Mouse (Mus musculus) CH12.LX (cell line): ENCODE measurements around the gene Hoxa11. TPM values are rescaled to one million over a fixed set of nuclear protein-coding genes. Genes with fewer than 3 reads are reported as not detected.

Experiments
- DNase-seq: peaks from one replicate; pipeline ENCODE4 v3.0.0-alpha.2; 2013; ENCODE audit errors: extremely low read depth
- H3K27ac ChIP-seq: 2 replicates; pipeline ENCODE4 v1.5.1; 2012; ENCODE audit warnings: low read depth, mild to moderate bottlenecking, control low read depth, moderate library complexity; ENCODE audit not compliant: insufficient read depth
- H3K27me3 ChIP-seq: replicated peaks from 2 replicates; pipeline ENCODE3; 2012; ENCODE audit warnings: inconsistent platforms
- H3K36me3 ChIP-seq, 2 experiments: replicated peaks in 1 of 2; 2 replicates each; pipeline versions ENCODE3 to v1.6.1; 2012; ENCODE audit warnings: inconsistent platforms in 1 of 2, low read length in 1 of 2, mild to moderate bottlenecking in 1 of 2, mixed read lengths in 1 of 2, moderate library complexity in 1 of 2; ENCODE audit not compliant: control insufficient read depth in 1 of 2, insufficient read depth in 1 of 2
- H3K4me1 ChIP-seq, 2 experiments: 2 replicates each; pipeline ENCODE4 v1.6.1; 2012; ENCODE audit warnings: inconsistent platforms in 1 of 2, moderate library complexity in 1 of 2; ENCODE audit not compliant: insufficient read depth in 2 of 2, control insufficient read depth in 1 of 2
- H3K4me2 ChIP-seq: 2 replicates; pipeline ENCODE4 v1.6.1; 2012; ENCODE audit warnings: low read depth, mild to moderate bottlenecking, control low read depth; ENCODE audit not compliant: poor library complexity, insufficient read depth, severe bottlenecking
- H3K4me3 ChIP-seq, 3 experiments: fragments of 150-350 bp in 1 of 3; sonication (generic) in 1 of 3; replicated peaks in 1 of 3; 2 replicates each; pipeline versions ENCODE3 to v1.5.1; 2011 to 2012; ENCODE audit warnings: low read depth in 2 of 3, low read length in 2 of 3, mild to moderate bottlenecking in 2 of 3, moderate library complexity in 2 of 3, control low read depth in 1 of 3, improper control_type of control experiment in 1 of 3, inconsistent platforms in 1 of 3, mixed read lengths in 1 of 3; ENCODE audit not compliant: poor library complexity in 1 of 3
- H3K79me2 ChIP-seq: replicated peaks from 2 replicates; pipeline ENCODE4 v1.6.1; 2012; ENCODE audit warnings: mild to moderate bottlenecking, moderate library complexity; ENCODE audit not compliant: control insufficient read depth, poor library complexity, insufficient read depth, severe bottlenecking; ENCODE audit errors: extremely low read depth
- H3K9ac ChIP-seq: 2 replicates; pipeline ENCODE4 v1.6.1; 2012; ENCODE audit warnings: low read depth, mild to moderate bottlenecking, control low read depth, moderate library complexity; ENCODE audit not compliant: insufficient read depth
- H3K9me3 ChIP-seq: replicated peaks from 2 replicates; pipeline ENCODE3; 2012; ENCODE audit warnings: low read length, inconsistent platforms, mixed read lengths
- BHLHE40 ChIP-seq: IDR thresholded peaks from 2 replicates; pipeline ENCODE4 v1.6.1; 2011; ENCODE audit warnings: mild to moderate bottlenecking, low read depth, low read length, improper control_type of control experiment
- CTCF ChIP-seq, 2 experiments: IDR thresholded peaks in 1 of 2; conservative IDR thresholded peaks in 1 of 2; 2 replicates each; pipeline ENCODE4 v1.5.1; 2011 to 2012; ENCODE audit warnings: low read depth in 2 of 2, low read length in 2 of 2, improper control_type of control experiment in 1 of 2, inconsistent platforms in 1 of 2, mild to moderate bottlenecking in 1 of 2, moderate library complexity in 1 of 2
- ELF1 ChIP-seq: IDR thresholded peaks from 2 replicates; pipeline ENCODE4 v1.6.1; 2014; ENCODE audit warnings: low read depth, mild to moderate bottlenecking, inconsistent platforms, low read length, improper control_type of control experiment
- EP300 ChIP-seq: IDR thresholded peaks from 2 replicates; pipeline ENCODE4 v1.6.1; 2011; ENCODE audit warnings: low read length, improper control_type of control experiment
- ETS1 ChIP-seq: conservative IDR thresholded peaks from 2 replicates; pipeline ENCODE4 v1.6.1; 2012; ENCODE audit warnings: low read depth, mild to moderate bottlenecking, inconsistent platforms, low read length, improper control_type of control experiment, moderate library complexity
- IRF4 ChIP-seq: IDR thresholded peaks from 2 replicates; pipeline ENCODE4 v1.6.1; 2014; ENCODE audit warnings: low read depth, mild to moderate bottlenecking, inconsistent platforms, low read length, improper control_type of control experiment
- JUN ChIP-seq: IDR thresholded peaks from 2 replicates; pipeline ENCODE4 v1.6.1; 2011; ENCODE audit warnings: low read depth, mild to moderate bottlenecking, low read length, improper control_type of control experiment, moderate library complexity; ENCODE audit not compliant: insufficient read depth
- JUND ChIP-seq: conservative IDR thresholded peaks from 2 replicates; pipeline ENCODE4 v1.6.1; 2011; ENCODE audit warnings: low read depth, low read length, improper control_type of control experiment
- KAT2A ChIP-seq: IDR thresholded peaks from 2 replicates; pipeline ENCODE4 v1.6.1; 2012; ENCODE audit warnings: low read length, improper control_type of control experiment, inconsistent platforms; ENCODE audit not compliant: insufficient replicate concordance
- MAFK ChIP-seq: IDR thresholded peaks from 2 replicates; pipeline ENCODE4 v1.6.1; 2011; ENCODE audit warnings: low read length, improper control_type of control experiment; ENCODE audit not compliant: insufficient replicate concordance
- MAX ChIP-seq: IDR thresholded peaks from 2 replicates; pipeline ENCODE4 v1.6.1; 2011; ENCODE audit warnings: low read length, improper control_type of control experiment
- MAZ ChIP-seq: IDR thresholded peaks from 2 replicates; pipeline ENCODE4 v1.6.1; 2012; ENCODE audit warnings: low read depth, mild to moderate bottlenecking, inconsistent platforms, low read length, improper control_type of control experiment, moderate library complexity
- MEF2A ChIP-seq: IDR thresholded peaks from 2 replicates; pipeline ENCODE4 v1.6.1; 2014; ENCODE audit warnings: low read depth, mild to moderate bottlenecking, inconsistent platforms, low read length, improper control_type of control experiment, borderline replicate concordance
- MXI1 ChIP-seq: IDR thresholded peaks from 2 replicates; pipeline ENCODE4 v1.6.1; 2011; ENCODE audit warnings: mild to moderate bottlenecking, low read depth, low read length, improper control_type of control experiment
- MYC ChIP-seq: IDR thresholded peaks from 2 replicates; pipeline ENCODE4 v1.6.1; 2011; ENCODE audit warnings: low read depth, mild to moderate bottlenecking, improper control_type of control experiment, low read length
- NELFE ChIP-seq: IDR thresholded peaks from 2 replicates; pipeline ENCODE4 v1.6.1; 2011; ENCODE audit warnings: low read depth, low read length, improper control_type of control experiment
- NRF1 ChIP-seq: IDR thresholded peaks from 2 replicates; pipeline ENCODE4 v1.6.1; 2014; ENCODE audit warnings: low read depth, mild to moderate bottlenecking, inconsistent platforms, low read length, improper control_type of control experiment, moderate library complexity
- PAX5 ChIP-seq: IDR thresholded peaks from 2 replicates; pipeline ENCODE4 v1.6.1; 2012; ENCODE audit warnings: low read length, inconsistent platforms, mixed read lengths
- RAD21 ChIP-seq: IDR thresholded peaks from 2 replicates; pipeline ENCODE4 v1.6.1; 2011; ENCODE audit warnings: low read depth, mild to moderate bottlenecking, low read length, improper control_type of control experiment, moderate library complexity
- RCOR1 ChIP-seq: conservative IDR thresholded peaks from 2 replicates; pipeline ENCODE4 v1.6.1; 2012; ENCODE audit warnings: low read depth, mild to moderate bottlenecking, inconsistent platforms, low read length, improper control_type of control experiment
- SIN3A ChIP-seq: IDR thresholded peaks from 2 replicates; pipeline ENCODE4 v1.6.1; 2012; ENCODE audit warnings: low read length, improper control_type of control experiment, inconsistent platforms
- TBP ChIP-seq: conservative IDR thresholded peaks from 2 replicates; pipeline ENCODE4 v1.6.1; 2011; ENCODE audit warnings: low read depth, low read length, improper control_type of control experiment
- TCF12 ChIP-seq: IDR thresholded peaks from 2 replicates; pipeline ENCODE4 v1.6.1; 2014; ENCODE audit warnings: low read depth, mild to moderate bottlenecking, inconsistent platforms, low read length, improper control_type of control experiment
- UBTF ChIP-seq: IDR thresholded peaks from 2 replicates; pipeline ENCODE4 v1.6.1; 2012; ENCODE audit warnings: low read depth, mild to moderate bottlenecking, inconsistent platforms, low read length, improper control_type of control experiment, moderate library complexity
- USF1 ChIP-seq: IDR thresholded peaks from 2 replicates; pipeline ENCODE4 v1.6.1; 2014; ENCODE audit warnings: low read depth, mild to moderate bottlenecking, inconsistent platforms, low read length, improper control_type of control experiment
- USF2 ChIP-seq: conservative IDR thresholded peaks from 2 replicates; pipeline ENCODE4 v1.6.1; 2011; ENCODE audit warnings: low read depth, low read length, improper control_type of control experiment
- ZC3H11A ChIP-seq: IDR thresholded peaks from 2 replicates; pipeline ENCODE4 v1.6.1; 2012; ENCODE audit warnings: low read depth, mild to moderate bottlenecking, inconsistent platforms, low read length, improper control_type of control experiment
- ZMIZ1 ChIP-seq: IDR thresholded peaks from 2 replicates; pipeline ENCODE4 v1.6.1; 2012; ENCODE audit warnings: low read depth, mild to moderate bottlenecking, inconsistent platforms, low read length, improper control_type of control experiment
- ZNF384 ChIP-seq: IDR thresholded peaks from 2 replicates; pipeline ENCODE4 v1.6.1; 2012; ENCODE audit warnings: low read depth, low read length, improper control_type of control experiment, inconsistent platforms
- dilution Hi-C: fragments of 300-500 bp; cut with MboI; formaldehyde crosslinking; loops from 2 replicates; pipeline ENCODE4 v1.14.3; 2020; ENCODE audit warnings: low sequenced_read_pairs; ENCODE audit not compliant: extremely low pct_unique_long_range_greater_than_20kb, extremely low pct_ligation_motif_present
- in situ Hi-C: fragments of 300-500 bp; cut with MboI; formaldehyde crosslinking; loops from 3 replicates; pipeline ENCODE4 v1.14.3; 2019; ENCODE audit warnings: low sequenced_read_pairs, low pct_ligation_motif_present, low pct_unique_long_range_greater_than_20kb, mixed read lengths
- polyA plus RNA-seq: library from polyadenylated mRNA; unstranded; fragments of >175 nt; gene quantifications from 2 replicates; pipeline ENCODE4 v1.2.1, GENCODE M21; 2012; ENCODE audit warnings: low read depth; ENCODE audit not compliant: insufficient read length
- total RNA-seq, 2 experiments: library from RNA; depleted of rRNA; stranded (reverse); fragments of 300-350 nt in 1 of 2; fragments of >200 nt in 1 of 2; gene quantifications; 2 replicates each; pipeline ENCODE4 v1.2.3; 2012 to 2014

Hoxa11 gene
- total and polyA plus RNA-seq, 3 experiments = not detected

GRCm38 (mm10) chr6:52221993-52222685, 23.5 kb downstream of the Hoxa11 start:
- DNase-seq = no peak
- Histone ChIP-seq H3K27ac (no peak overlapping the region), H3K4me2 (peak overlapping the region; percentile 30), H3K4me3 (peak overlapping the region; percentile 8 to 76 (median 41)), H3K36me3 (peaks cover 0 to 6% of the 10 kb centered on the region in 2 experiments), H3K27me3 (no peaks in the 10 kb centered on the region), H3K4me1 (peaks cover 0 to 13% of the 10 kb centered on the region in 2 experiments; a peak in 2 of 4 replicates), H3K79me2 (no peaks in the 10 kb centered on the region), H3K9ac (no peak overlapping the region), H3K9me3 (peaks cover 19% of the 10 kb centered on the region)
- dilution Hi-C loops (no loop called here), in situ Hi-C loops (loop anchor here (10.0 to 25.0 kb wide), 3 partner anchors 210 to 1007 kb away; partner anchors contain the start of gene Skap2)
- no peak for TF ChIP-seq NELFE
- TF ChIP-seq MAFK = no peak
- TF ChIP-seq UBTF = no peak
- no peak for TF ChIP-seq JUN
- TF ChIP-seq RAD21 = no peak
- TF ChIP-seq MEF2A = no peak; the same call in 1 of the 2 replicates
- TF ChIP-seq MAX = no peak
- no peak for TF ChIP-seq TBP
- TF ChIP-seq MAZ = no peak
- TF ChIP-seq MYC = no peak
- TF ChIP-seq ZNF384 = no peak
- TF ChIP-seq MXI1 = no peak
- no peak for TF ChIP-seq ZMIZ1
- TF ChIP-seq RCOR1 = no peak
- TF ChIP-seq NRF1 = no peak
- TF ChIP-seq PAX5 = no peak
- TF ChIP-seq TCF12 = no peak

- H3K4me1 ChIP-seq = peaks cover 0 to 13% of the 10 kb centered on the region in 2 experiments; a peak in 2 of 4 replicates
- dilution Hi-C loops = no loop called here
- peak within 1 kb of the TSS; percentile 18; the same call in 1 of the 2 replicates for H3K27ac ChIP-seq
- peaks cover 0 to 6% of the 10 kb centered on the region in 2 experiments for H3K36me3 ChIP-seq
- H3K9ac ChIP-seq = peak within 1 kb of the TSS; percentile 78
- in situ Hi-C loops = loop anchor here (10.0 to 25.0 kb wide), 3 partner anchors 209 to 1007 kb away; partner anchors contain the start of gene Skap2
- no peaks in the 10 kb centered on the region for H3K27me3 ChIP-seq
- H3K9me3 ChIP-seq = peaks cover 24% of the 10 kb centered on the region
- H3K79me2 ChIP-seq = no peaks in the 10 kb centered on the region
- DNase-seq = peak; percentile 89
- peak within 1 kb of the TSS; percentile 57 for H3K4me2 ChIP-seq
- H3K4me3 ChIP-seq = peak within 1 kb of the TSS; percentile 75 to 87 (median 76)
- TF ChIP-seq USF1 (no peak), CTCF (conservative IDR thresholded peaks at IDR 0.05 in 1 of 2, IDR thresholded peaks at IDR 0.05 in 1 of 2; ENCODE audit: low read depth in 2 of 2, low read length in 2 of 2) (peak; percentile 83 to 98), ZMIZ1 (no peak), KAT2A (no peak), SIN3A (peak; percentile 64; the same call in 1 of the 2 replicates), ZC3H11A (peak; percentile 96), ETS1 (no peak), ELF1 (peak; percentile 45; the same call in 1 of the 2 replicates), MAZ (no peak; the same call in 1 of the 2 replicates), JUND (no peak), TCF12 (peak; percentile 65; the same call in 1 of the 2 replicates), EP300 (no peak), NRF1 (peak; percentile 74), IRF4 (peak; percentile 28; the same call in 1 of the 2 replicates), MAX (no peak), MEF2A (peak; percentile 52), RAD21 (peak; percentile 97), USF2 (no peak), JUN (no peak), BHLHE40 (peak; percentile 29; the same call in 1 of the 2 replicates), MXI1 (peak; percentile 59; the same call in 1 of the 2 replicates)
Measured at GRCm38 (mm10) chr6:52221337-52221992, 24.1 kb downstream of the Hoxa11 start, which contains the start of gene Hoxa7. Gene Hoxa7, minus strand, starts transcription at chr6:52221854.
